ENCODE assay signal across 17 mouse cellular contexts in genomic region chr16:38592026-38592678, GRCm38 (mm10). TPM values are rescaled to one million over a fixed set of nuclear protein-coding genes. Genes with fewer than 3 reads are reported as not detected.
DNase-seq lines count a peak whose midpoint lies in the region; ATAC-seq and TF ChIP-seq lines count a peak whose summit lies in the region.
"Had no signal": no experiment of that assay in that cellular context is flagged by ENCODE, and none has a peak within 500 bp of the region (broad histone marks: within the 10 kb centered on the region; RNA-seq: fewer than 3 reads in every experiment).

No protein-coding gene starts in this region.

- no peak overlapping the region for H3K9ac ChIP-seq in forebrain, embryonic 14.5 days (ENCODE audit: low read length)
- no peak overlapping the region for H3K9ac ChIP-seq in forebrain, embryonic 12.5 days
- H3K9ac ChIP-seq in hindbrain, postnatal 0 days (replicated peaks; ENCODE audit: low read length): no peak overlapping the region
- H3K9ac ChIP-seq: hindbrain, embryonic 15.5 days; lung, embryonic 14.5 days; midbrain, embryonic 15.5 days had no signal

- H3K9me3 ChIP-seq in forebrain, embryonic 14.5 days (replicated peaks; ENCODE audit: control insufficient read depth, low read length): no peaks in the 10 kb centered on the region
- no peaks in the 10 kb centered on the region for H3K9me3 ChIP-seq in forebrain, embryonic 12.5 days
- H3K9me3 ChIP-seq in hindbrain, postnatal 0 days (ENCODE audit: low read length): no peaks in the 10 kb centered on the region
- H3K9me3 ChIP-seq in hindbrain, embryonic 10.5 days: no peaks in the 10 kb centered on the region
- H3K9me3 ChIP-seq: hindbrain, embryonic 15.5 days; midbrain, embryonic 15.5 days had no signal

- DNase-seq in forebrain, embryonic 14.5 days (ENCODE audit: low spot score): peak; percentile 51
- DNase-seq in hindbrain, postnatal 0 days (ENCODE audit: low spot score): no peak
- no peak for DNase-seq in hindbrain, embryonic 10.5 days (ENCODE audit: low spot score)
- no peak for DNase-seq in left cerebral cortex, adult 2 months (ENCODE audit: extremely low spot score in 1 of 2, low spot score in 2 of 2)
- no peak for DNase-seq in left cerebral cortex, adult 11 months (ENCODE audit: low spot score)
- no peak for DNase-seq in cerebellum, adult 2 months
- DNase-seq: adrenal gland, postnatal 36 days; cerebellum, adult 11-12 months; gastrocnemius, postnatal 25 days; liver; lung, embryonic 14.5 days had no signal

- no peaks in the 10 kb centered on the region for H3K4me1 ChIP-seq in forebrain, embryonic 14.5 days (ENCODE audit: control insufficient read depth, insufficient read depth, low read length)
- no peaks in the 10 kb centered on the region for H3K4me1 ChIP-seq in forebrain, embryonic 12.5 days
- H3K4me1 ChIP-seq in hindbrain, postnatal 0 days (ENCODE audit: insufficient read depth, low read length): no peaks in the 10 kb centered on the region
- no peaks in the 10 kb centered on the region for H3K4me1 ChIP-seq in hindbrain, embryonic 10.5 days (replicated peaks)
- H3K4me1 ChIP-seq in cortical plate, adult 2 months (ENCODE audit: control insufficient read depth, insufficient read depth, low read length): no peaks in the 10 kb centered on the region
- no peaks in the 10 kb centered on the region for H3K4me1 ChIP-seq in cerebellum, adult 2 months (ENCODE audit: control insufficient read depth, insufficient read depth, low read length)
- H3K4me1 ChIP-seq: hindbrain, embryonic 15.5 days; midbrain, embryonic 15.5 days had no signal

- no peak overlapping the region for H3K4me2 ChIP-seq in forebrain, embryonic 14.5 days (ENCODE audit: low read length)
- no peak overlapping the region for H3K4me2 ChIP-seq in forebrain, embryonic 12.5 days
- H3K4me2 ChIP-seq in hindbrain, postnatal 0 days (ENCODE audit: low read depth, low read length): no peak overlapping the region
- H3K4me2 ChIP-seq: hindbrain, embryonic 15.5 days; lung, embryonic 14.5 days; midbrain, embryonic 15.5 days had no signal

- H3K27ac ChIP-seq in forebrain, embryonic 14.5 days (ENCODE audit: low read depth, low read length): no peak overlapping the region
- no peak overlapping the region for H3K27ac ChIP-seq in forebrain, embryonic 12.5 days
- H3K27ac ChIP-seq in hindbrain, postnatal 0 days: no peak overlapping the region
- no peak overlapping the region for H3K27ac ChIP-seq in hindbrain, embryonic 10.5 days
- H3K27ac ChIP-seq in left cerebral cortex, adult 2 months: peak overlapping the region; percentile 70; the same call in 1 of the 2 replicates
- peak overlapping the region; percentile 67 for H3K27ac ChIP-seq in cortical plate, adult 2 months (ENCODE audit: insufficient read depth, low read length)
- H3K27ac ChIP-seq in cerebellum, adult 2 months (ENCODE audit: insufficient read depth, low read length): no peak overlapping the region
- H3K27ac ChIP-seq: hindbrain, embryonic 15.5 days; macrophage; midbrain, embryonic 15.5 days had no signal

- no peak for TF ChIP-seq POLR2A in cortical plate, adult 2 months (IDR thresholded peaks at IDR 0.05; ENCODE audit: extremely low read depth, insufficient read depth, low read length)
- TF ChIP-seq POLR2A in cerebellum, adult 2 months (IDR thresholded peaks at IDR 0.05; ENCODE audit: borderline replicate concordance, insufficient read depth, low read length): no peak

- intact Hi-C loops in left cerebral cortex, adult 2 months (cut with DNase I): no loop called here

- TF ChIP-seq CTCF in hindbrain, postnatal 0 days (IDR thresholded peaks at IDR 0.05; ENCODE audit: low read depth): no peak
- TF ChIP-seq CTCF in left cerebral cortex, adult 2 months (IDR thresholded peaks at IDR 0.05): no peak
- no peak for TF ChIP-seq CTCF in cortical plate, adult 2 months (IDR thresholded peaks at IDR 0.05; ENCODE audit: extremely low read depth, insufficient read depth, low read length)
- no peak for TF ChIP-seq CTCF in cerebellum, adult 2 months (IDR thresholded peaks at IDR 0.05; ENCODE audit: borderline replicate concordance, insufficient read depth, low read depth, low read length)

- H3K27me3 ChIP-seq in forebrain, embryonic 14.5 days (replicated peaks; ENCODE audit: control insufficient read depth, insufficient read depth, low read length): no peaks in the 10 kb centered on the region
- H3K27me3 ChIP-seq in forebrain, embryonic 12.5 days: no peaks in the 10 kb centered on the region
- H3K27me3 ChIP-seq in hindbrain, postnatal 0 days (ENCODE audit: insufficient read depth, low read length): no peaks in the 10 kb centered on the region
- no peaks in the 10 kb centered on the region for H3K27me3 ChIP-seq in hindbrain, embryonic 10.5 days (ENCODE audit: insufficient read depth, poor library complexity, severe bottlenecking)
- H3K27me3 ChIP-seq in cerebellum, adult 2 months (ENCODE audit: control insufficient read depth, insufficient read depth, low read length): no peaks in the 10 kb centered on the region
- H3K27me3 ChIP-seq: CH12.LX; hindbrain, embryonic 15.5 days; midbrain, embryonic 15.5 days had no signal

- no peak overlapping the region for H3K4me3 ChIP-seq in forebrain, embryonic 14.5 days (ENCODE audit: low read depth, low read length)
- no peak overlapping the region for H3K4me3 ChIP-seq in forebrain, embryonic 12.5 days (replicated peaks)
- H3K4me3 ChIP-seq in hindbrain, postnatal 0 days (ENCODE audit: low read length): no peak overlapping the region
- no peak overlapping the region for H3K4me3 ChIP-seq in hindbrain, embryonic 10.5 days
- H3K4me3 ChIP-seq in left cerebral cortex, adult 2 months: no peak overlapping the region
- H3K4me3 ChIP-seq in cortical plate, adult 2 months (ENCODE audit: insufficient read depth, low read length): no peak overlapping the region
- no peak overlapping the region for H3K4me3 ChIP-seq in cerebellum, adult 2 months (replicated peaks; ENCODE audit: insufficient read depth, low read depth, low read length)
- H3K4me3 ChIP-seq: hindbrain, embryonic 15.5 days; midbrain, embryonic 15.5 days had no signal

- H3K36me3 ChIP-seq in forebrain, embryonic 14.5 days (ENCODE audit: control insufficient read depth, insufficient read depth, low read length): peaks cover 58% of the 10 kb centered on the region
- peaks cover 57% of the 10 kb centered on the region for H3K36me3 ChIP-seq in forebrain, embryonic 12.5 days (replicated peaks)
- H3K36me3 ChIP-seq in hindbrain, postnatal 0 days (ENCODE audit: insufficient read depth, low read length): peaks cover 21% of the 10 kb centered on the region
- peaks cover 82% of the 10 kb centered on the region for H3K36me3 ChIP-seq in hindbrain, embryonic 10.5 days

- 83% methylated on average over 12 of the region's 12 CpGs for WGBS in forebrain, embryonic 14.5 days
- 81% methylated on average over 12 of the region's 12 CpGs for WGBS in forebrain, embryonic 12.5 days
- WGBS in hindbrain, postnatal 0 days: 86% methylated on average over 12 of the region's 12 CpGs
- 92% methylated on average over 12 of the region's 12 CpGs for WGBS in hindbrain, embryonic 10.5 days
- whole genome bisulfite sequencing in cerebellum, adult 2 months: 87% methylated on average over 12 of the region's 12 CpGs

- ATAC-seq in forebrain, embryonic 14.5 days: peak; percentile 82
- no peak for ATAC-seq in forebrain, embryonic 12.5 days (ENCODE audit: low FRiP score)
- peak; percentile 24; the same call in 1 of the 2 replicates for ATAC-seq in hindbrain, postnatal 0 days
- ATAC-seq: midbrain, embryonic 15.5 days had no signal

RNA-seq across cellular contexts. Expression of gene Tmem39a, which starts 33.7 kb away (rescaled TPM):
- 41.6 and 42.6 TPM in 2 replicates for polyA plus RNA-seq in forebrain, embryonic 14.5 days (2014; fragmentation: Nextera tagmentation; extraction: Ambion mirVana)
- polyA plus RNA-seq in forebrain, embryonic 12.5 days (2016; fragmentation: Nextera tagmentation; extraction: Ambion mirVana): 57.4 and 70.5 TPM in 2 replicates
- total RNA-seq in hindbrain, postnatal 0 days (2014; rRNA removed): 13.5 and 27.2 TPM in 2 replicates
- 15.4 and 17.6 TPM in 2 replicates for polyA plus RNA-seq in hindbrain, postnatal 0 days (2015; fragmentation: Nextera tagmentation; extraction: Ambion mirVana)
- polyA plus RNA-seq in hindbrain, embryonic 10.5 days (2016; fragmentation: Nextera tagmentation; extraction: Ambion mirVana): 69.4 and 92.4 TPM in 2 replicates
- 10 to 100 TPM; 23.5 to 24.9 TPM for total RNA-seq in left cerebral cortex, adult 2 months (2021)
- 39.9 and 46.2 TPM in 2 replicates for polyA plus RNA-seq in cortical plate, adult 2 months (2012; rRNA removed)
- 62.9 and 63.0 TPM in 2 replicates for polyA plus RNA-seq in cerebellum, adult 2 months (2012; rRNA removed)

RNA-seq across cellular contexts. Expression of gene Poglut1, which starts 42.1 kb away (rescaled TPM):
- polyA plus RNA-seq in forebrain, embryonic 14.5 days (2014; fragmentation: Nextera tagmentation; extraction: Ambion mirVana): 67.2 and 69.5 TPM in 2 replicates
- polyA plus RNA-seq in forebrain, embryonic 12.5 days (2016; fragmentation: Nextera tagmentation; extraction: Ambion mirVana): 72.7 and 78.4 TPM in 2 replicates
- 35.8 and 48.5 TPM in 2 replicates for total RNA-seq in hindbrain, postnatal 0 days (2014; rRNA removed)
- polyA plus RNA-seq in hindbrain, postnatal 0 days (2015; fragmentation: Nextera tagmentation; extraction: Ambion mirVana): 37.1 and 40.4 TPM in 2 replicates
- polyA plus RNA-seq in hindbrain, embryonic 10.5 days (2016; fragmentation: Nextera tagmentation; extraction: Ambion mirVana): 61.3 and 66.9 TPM in 2 replicates
- 10 to 100 TPM; 41.8 to 44.0 TPM for total RNA-seq in left cerebral cortex, adult 2 months (2021)
- 56.6 and 59.7 TPM in 2 replicates for polyA plus RNA-seq in cortical plate, adult 2 months (2012; rRNA removed)
- polyA plus RNA-seq in cerebellum, adult 2 months (2012; rRNA removed): 55.9 and 59.9 TPM in 2 replicates

Comparison
In these comparisons a context has a peak if more than half of its experiments do, and no peak if none do; other contexts are left out.
1. H3K27ac ChIP-seq: peak in left cerebral cortex, adult 2 months (single experiment) and cortical plate, adult 2 months (single experiment); none in forebrain, embryonic 14.5 days (single experiment), forebrain, embryonic 12.5 days (single experiment), hindbrain, postnatal 0 days (single experiment), hindbrain, embryonic 10.5 days (single experiment) and cerebellum, adult 2 months (single experiment).